Mouse (Mus musculus) megakaryocyte-erythroid progenitor cell, adult 5-6 weeks (primary cell): ENCODE results near the gene Slc12a4. TPM values are rescaled to one million over a fixed set of nuclear protein-coding genes. Genes with fewer than 3 reads are reported as not detected.

ENCODE experiments used
- ATAC-seq: replicated peaks from 2 replicates; pipeline ENCODE4 v1.8.0; 2016; ENCODE audit warnings: mild to moderate bottlenecking, inconsistent platforms; ENCODE audit not compliant: severe bottlenecking, poor library complexity, low FRiP score, low TSS enrichment
- total RNA-seq, 2 experiments: library from RNA; stranded (forward) in 1 of 2; stranded (reverse) in 1 of 2; fragments of 200-1000, 215-1000 nt in 1 of 2; fragments of >200 nt in 1 of 2; fragmentation: Nextera tagmentation in 1 of 2; gene quantifications; 2 replicates each; pipeline ENCODE4 v1.2.3; 2014 to 2017

Slc12a4 gene
- total RNA-seq, 2 experiments from 2014 or later: 10.5 to 14.2 TPM

DNA sequence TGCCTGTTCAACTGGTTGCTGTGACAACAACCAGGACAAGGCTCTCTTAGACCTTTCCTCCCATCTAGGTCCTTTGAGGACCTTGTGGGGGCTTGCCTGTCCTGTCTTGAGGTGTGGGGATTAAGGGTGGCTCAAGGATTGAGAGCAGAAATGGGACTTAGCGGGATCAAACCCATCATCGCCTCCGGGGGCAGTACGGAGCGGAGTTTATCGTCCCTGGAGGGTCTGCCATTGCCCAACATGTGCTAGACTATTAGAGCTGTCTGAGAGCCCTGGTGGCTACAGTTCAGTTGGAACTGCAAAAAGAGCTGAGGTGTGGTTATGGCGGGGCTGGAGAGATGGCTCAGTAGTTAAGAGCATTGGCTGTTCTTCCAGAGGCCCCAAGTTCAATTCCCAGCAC is 9.5 kb upstream of the Slc12a4 start:
- 0 out of 2 replicates have a peak, but pooled peaks have one; percentile 21 for ATAC-seq

DNA sequence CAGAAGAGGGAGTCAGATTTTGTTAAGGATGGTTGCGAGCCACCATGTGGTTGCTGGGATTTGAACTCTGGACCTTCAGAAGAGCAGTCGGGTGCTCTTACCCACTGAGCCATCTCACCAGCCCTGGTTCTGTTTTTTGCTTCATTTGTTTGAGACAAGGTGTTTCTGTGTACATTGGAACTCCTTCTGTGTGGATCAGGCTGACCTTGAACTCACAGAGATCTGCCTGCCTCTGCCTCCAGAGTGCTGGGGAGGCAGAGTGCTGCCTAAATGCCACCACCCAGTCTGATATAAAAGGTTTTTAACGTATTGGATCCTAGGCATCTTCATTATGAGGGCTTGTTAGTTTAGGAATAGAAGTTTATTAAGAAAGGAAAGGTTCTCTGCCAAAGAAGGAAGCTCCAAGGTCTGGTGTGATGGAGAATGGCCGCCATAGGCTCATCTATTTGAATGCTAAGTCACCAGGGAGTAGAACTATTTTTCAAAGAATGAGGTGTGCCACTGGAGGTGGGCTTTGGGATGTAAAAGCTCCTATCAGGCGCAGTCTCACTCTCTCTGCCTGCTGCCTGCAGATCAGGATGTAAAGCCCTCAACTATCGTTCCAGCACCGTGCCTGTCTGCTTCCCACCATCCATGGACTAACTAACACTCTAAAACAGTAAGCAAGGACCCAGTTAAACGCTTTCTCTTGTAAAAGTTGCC is 5.3 kb upstream of the Slc12a4 start:
- ATAC-seq: no peak

DNA sequence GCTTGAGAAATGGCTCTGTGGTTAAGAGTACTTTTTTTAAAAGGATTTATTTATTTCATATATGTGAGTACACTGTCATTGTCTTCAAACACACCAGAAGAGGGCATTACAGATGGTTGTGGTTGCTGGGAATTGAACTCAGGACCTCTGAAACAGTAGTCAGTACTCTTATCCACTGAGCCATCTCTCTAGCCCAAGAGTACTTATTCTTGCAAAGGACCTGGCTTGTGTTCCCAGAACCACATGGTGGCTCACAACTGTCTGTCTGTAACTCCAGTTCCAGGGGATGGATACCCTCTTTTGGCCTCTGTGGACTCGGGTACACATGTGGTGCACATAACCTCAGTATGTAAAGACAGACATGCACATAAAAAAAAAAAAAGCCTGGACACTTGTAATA is 3.5 kb upstream of the Slc12a4 start:
- no peak for ATAC-seq

DNA sequence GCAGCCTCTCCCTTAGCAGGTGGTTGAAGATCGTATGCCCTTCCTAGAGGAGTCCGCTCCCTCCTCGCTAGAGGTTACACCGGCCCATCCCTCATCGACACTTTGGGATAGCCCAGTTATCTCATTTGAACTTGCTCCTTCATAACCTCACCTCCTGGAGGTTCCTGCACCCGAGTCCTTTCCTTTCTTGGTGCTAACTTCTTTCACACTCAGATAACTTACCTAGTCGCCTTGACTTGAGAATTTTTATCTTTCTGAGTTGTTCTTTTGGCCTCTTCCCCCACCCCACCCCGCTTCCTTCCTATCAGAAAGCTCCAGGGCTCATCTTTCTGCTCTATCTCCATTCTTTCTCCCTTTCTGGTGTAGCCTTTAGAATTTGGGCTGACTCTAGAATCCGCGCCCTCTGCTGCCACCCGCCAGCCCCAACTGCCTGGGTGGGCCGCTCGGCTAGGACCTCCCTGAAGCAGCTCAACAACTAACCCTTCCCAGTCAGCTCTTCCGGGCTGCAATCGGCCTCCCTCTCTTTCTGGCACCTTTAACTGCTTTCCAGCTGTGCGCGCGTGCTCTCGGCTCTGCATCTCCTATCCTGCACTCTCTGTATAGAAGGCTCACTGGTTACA is 905 bp upstream of the Slc12a4 start:
- peak; percentile 76 for ATAC-seq

DNA sequence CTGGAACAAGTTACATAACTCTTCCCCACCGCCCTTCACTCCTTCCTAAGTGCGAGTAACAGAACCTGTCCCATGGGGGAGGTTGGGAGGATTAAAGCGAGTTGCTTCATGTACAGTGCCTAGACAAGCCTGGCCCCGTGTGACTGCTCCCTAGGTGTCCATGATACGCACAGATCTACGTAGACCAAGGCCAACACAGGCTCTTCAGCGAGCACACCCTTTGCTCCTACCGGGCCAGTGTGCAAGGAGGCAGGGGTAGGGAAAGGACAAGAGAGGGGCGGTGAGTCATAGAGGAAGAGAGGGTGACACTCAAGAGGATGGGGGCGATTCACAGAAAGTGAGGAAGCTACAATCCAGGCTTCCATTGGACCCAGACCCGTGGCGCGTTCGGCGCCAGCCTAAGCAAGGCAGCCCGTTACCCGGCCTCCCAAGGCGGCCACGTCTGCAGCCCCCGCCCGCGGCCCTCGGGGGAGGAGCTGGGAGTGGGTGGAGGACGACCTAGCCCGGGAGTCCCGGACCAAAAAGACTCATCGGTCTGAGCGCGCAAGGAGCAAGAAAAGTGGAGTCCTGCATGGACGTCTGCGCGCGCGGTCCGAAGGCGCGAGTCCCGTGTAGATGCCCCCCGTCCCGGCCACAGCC is 512 bp downstream of the Slc12a4 start:
- no peak for ATAC-seq

GRCm38 (mm10) chr8:105964506-105965265 is 1.2 kb downstream of the Slc12a4 start:
- ATAC-seq: 0 out of 2 replicates have a peak, but pooled peaks have one; percentile 11

DNA sequence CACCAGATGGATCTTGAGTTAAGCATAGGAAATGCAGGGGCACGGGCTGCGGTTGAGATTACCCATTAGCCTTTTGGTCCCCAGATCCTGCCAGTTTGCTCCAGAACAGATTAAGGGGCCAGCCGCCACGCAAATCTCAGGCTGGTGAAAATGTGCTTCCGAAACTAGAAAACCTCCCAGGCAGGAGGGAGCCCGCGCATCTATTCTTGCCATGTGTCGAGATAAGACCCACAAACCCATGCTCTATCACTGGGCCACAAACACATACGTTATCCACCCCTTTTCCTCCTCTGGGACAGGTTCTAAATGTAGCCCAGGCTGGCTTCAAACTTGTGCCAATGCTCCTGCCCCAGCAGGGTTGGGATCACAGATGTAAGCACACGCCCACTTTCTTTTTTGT is 4.4 kb downstream of the Slc12a4 start:
- peak; percentile 60 for ATAC-seq

DNA sequence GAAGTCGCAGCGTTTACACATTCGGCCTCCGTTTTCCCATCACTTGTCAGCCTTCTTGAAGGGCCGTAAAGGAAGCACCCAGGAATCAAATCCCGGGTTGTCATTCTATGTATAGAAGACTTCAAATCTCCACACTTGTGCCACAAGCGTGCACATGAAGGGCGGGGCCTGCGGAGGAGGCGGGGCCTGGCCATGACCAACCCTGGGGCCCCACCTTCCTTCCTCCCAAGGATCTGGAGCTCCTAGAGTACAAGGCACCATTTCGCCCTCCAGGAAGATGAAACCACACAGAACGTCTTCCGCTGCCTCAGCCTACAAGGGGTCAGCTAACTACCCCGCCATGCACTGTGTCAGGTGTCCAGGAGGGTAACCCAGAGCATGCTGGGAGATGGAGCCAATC is 4.8 kb downstream of the Slc12a4 start:
- peak; percentile 2; the same call in 1 of the 2 replicates for ATAC-seq

DNA sequence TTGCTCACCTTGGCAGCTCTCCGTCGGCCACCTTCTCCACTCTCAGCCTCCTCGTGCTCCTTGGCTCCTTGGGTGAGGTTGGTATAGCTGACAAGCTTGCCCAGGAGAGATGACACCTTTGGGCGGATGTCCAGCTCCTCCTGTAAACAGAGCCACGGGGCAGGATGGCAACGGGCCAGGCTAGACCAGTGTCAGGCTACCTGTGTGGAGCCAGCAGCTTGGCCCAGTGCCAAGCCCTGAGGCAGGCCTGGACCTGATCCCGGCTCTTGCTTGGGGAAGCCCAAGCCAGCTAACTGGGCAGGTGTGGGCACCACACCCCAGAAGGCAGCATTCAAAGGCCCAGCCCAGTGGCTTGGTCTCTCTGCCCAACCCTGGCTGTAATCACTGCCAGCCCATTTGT is 6.5 kb downstream of the Slc12a4 start:
- ATAC-seq: no peak

- ATAC-seq: no peak
Measured at GRCm38 (mm10) chr8:105957813-105958212, 8.1 kb downstream of the Slc12a4 start.

- ATAC-seq: no peak
Measured at GRCm38 (mm10) chr8:105956556-105956955, 9.3 kb downstream of the Slc12a4 start.

DNA sequence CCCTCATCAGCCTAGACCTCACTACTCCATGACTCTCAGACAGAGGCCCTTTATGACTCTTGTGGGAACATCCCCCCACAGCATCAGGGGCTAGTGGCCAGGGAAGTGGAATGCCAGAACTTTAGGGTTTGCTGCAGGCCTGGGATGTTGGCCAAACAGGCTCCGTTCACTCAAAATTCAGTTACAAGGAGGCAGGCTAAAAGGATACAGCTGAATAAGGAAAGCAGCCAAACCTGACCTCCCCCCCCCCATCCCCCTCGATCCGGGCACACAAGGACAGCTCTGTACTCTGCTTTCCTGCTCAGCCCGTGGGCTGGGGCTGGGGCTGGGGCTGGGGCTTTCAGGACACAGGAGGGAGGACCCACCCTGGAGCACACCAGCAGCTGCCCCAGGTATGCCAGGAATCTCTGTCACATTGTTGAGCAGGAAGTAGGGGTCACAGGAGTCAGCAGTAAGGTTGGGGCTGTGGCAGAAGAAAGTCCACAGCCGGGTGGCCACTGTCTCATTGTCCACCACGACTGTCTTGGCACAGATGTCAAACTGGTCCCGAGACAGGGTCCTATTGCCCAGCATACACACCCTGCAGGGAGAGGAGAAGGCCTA is 14.7 kb downstream of the Slc12a4 start:
- no peak for ATAC-seq

DNA sequence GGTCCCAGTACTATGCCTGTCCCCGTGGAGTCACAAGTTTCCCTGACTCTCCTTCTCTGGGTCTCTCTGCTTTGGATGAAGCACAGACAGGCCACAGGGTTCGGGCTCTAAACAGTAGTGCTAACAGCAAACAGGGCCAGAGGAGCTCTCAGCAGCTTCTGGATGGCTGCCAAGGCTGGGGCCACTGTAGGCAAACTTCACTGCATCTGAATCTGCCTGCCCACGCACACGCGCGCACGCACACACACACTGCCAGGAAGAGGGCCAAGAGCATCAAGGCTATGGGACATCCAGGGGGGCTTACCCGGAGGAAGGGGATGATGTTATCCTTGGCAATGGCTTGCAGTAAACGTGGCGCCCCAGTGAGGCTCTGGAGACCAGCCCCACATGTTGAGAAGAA is 16.5 kb downstream of the Slc12a4 start:
- no peak for ATAC-seq

DNA sequence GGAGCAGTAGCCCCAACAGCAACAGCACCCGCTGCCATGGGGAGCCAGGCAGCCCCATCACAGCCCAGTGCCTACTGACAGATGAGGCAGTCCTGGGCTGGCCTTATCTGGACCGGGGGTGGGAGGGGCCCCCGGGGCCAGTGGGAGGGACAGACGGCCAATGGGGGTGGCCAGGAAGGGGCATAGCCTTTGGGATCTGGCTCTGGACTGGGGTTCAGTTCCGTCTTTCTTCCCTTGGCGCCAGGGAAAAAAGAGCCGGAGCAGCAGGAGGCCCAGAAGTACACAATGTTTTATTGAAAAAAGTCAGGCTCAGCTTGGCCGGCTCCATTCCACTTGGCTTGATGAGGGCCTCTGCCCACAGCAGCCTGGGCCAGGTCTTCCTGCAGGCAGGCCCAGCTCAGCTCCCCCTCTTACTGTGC is 22.6 kb downstream of the Slc12a4 start, which contains the start of gene Lcat:
TSS of gene Lcat (minus strand) at position 62 of the 419 bp plus-strand sequence.
- no peak for ATAC-seq

DNA sequence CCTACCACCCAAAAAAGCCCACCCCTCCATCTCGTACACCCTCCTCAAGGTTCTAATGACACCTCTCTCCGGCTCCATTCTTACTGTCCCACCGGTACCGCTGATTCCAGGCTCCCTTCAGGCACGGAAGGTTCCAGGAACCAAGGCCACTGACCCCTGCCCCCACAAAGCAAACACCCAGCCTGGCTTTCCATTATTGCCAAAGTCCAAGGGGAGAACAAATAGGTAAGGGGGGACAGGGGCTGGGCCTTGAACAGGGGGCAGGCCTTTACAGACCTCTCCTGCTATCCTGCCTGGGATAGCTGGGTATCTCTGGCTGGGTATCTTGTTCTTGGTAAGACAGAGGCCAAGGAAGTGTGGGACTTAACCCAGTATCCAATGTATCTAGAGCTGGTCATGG is 23.4 kb downstream of the Slc12a4 start:
- no peak for ATAC-seq

- no peak for ATAC-seq
Measured at GRCm38 (mm10) chr8:105942026-105942425, 23.9 kb downstream of the Slc12a4 start.

DNA sequence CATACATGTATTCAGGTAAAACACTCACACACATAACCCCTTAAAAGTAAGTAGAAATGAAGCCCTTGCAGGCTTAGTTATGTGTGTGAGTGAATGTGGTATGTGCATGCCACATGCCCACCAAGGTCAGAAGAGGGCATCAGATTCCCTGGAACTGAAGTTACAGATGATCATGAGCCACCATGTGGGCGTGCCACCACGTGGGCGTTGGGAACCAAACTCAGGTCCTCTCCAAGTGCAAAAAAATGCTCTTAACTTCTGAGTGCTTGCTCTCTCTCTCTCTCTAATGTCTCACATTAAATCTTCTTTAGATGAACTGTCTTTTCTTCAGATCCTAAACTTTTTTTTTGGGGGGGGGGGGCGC is 27.6 kb downstream of the Slc12a4 start, which contains the start of gene Psmb10:
TSS of gene Psmb10 (minus strand) at position 139 of the 364 bp plus-strand sequence.
- peak; percentile 27; the same call in 1 of the 2 replicates for ATAC-seq

DNA sequence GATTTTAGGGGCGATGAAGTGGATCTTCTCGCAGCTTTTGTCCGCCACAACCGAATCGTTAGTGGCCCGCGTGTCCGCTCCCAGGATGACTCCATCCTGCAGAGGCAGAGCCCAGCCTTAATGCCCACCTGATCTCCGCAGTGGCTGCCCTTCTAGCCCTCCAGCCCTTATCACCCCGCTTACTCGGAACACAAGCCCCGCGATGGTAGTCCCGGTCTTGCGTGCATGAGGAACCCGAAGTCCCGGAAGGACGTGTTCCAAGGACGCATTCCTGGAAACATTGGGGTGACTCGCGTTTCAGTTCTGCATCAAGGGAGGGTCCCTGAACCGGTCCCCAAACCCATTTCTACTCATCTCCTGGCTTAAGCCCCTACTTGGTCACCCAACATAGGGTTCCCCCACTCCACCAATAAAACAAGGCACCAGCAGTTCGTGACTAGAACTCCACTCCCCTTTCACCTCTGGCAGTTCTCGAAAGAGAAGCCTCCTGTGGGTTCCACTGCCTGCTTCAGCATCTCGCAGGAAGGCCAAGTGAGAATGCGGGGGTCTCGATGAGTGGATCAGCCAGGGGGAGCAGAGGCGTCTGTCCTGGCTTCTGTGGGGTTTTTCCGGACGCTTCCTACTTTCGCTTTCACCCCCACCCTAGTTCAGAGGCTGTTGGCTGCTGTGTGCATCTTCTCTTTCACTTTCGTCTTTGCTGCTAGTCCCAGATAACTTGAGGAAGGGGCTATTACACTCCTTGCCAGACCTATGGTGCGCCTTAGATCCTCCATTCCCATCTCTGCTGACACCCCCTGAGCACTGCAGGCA is 28.2 kb downstream of the Slc12a4 start:
- peak; percentile 27 for ATAC-seq
